Mouse (Mus musculus): Measurements from ENCODE around the gene Nfkbie. TPM values are rescaled to one million over a fixed set of nuclear protein-coding genes. Genes with fewer than 3 reads are reported as not detected.

Gene Nfkbie
- polyA plus RNA-seq, 1 experiment from 2014 or later = 2.7 TPM

DNA sequence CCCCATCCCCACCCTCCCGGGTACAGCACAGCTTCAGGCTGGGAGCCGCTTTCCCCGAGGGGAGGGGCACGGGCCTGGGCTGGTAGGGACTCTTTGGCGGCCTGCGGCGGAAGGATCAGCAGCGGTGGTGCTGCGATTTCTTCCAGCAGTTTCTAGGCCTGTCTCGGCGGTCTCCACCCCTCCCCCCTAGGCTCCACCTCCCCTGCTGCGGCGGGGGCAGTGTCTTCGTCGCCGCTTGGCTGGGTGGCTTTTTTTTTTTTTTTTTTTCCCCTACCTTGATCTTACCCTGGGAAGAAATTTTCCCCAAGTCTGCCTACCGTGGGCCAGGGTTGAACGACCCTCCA lies 18.2 kb downstream of the Nfkbie start:
- H3K4me2 ChIP-seq = peak overlapping the region; percentile 87
- no peaks in the 10 kb centered on the region for H3K9me3 ChIP-seq
- peaks cover 34% of the 10 kb centered on the region for H3K36me3 ChIP-seq
- H3K27ac ChIP-seq (replicated peaks) = peak overlapping the region; percentile 99
- 1% methylated on average over 18 of the region's 18 CpGs for WGBS
- peak; percentile 54 for ATAC-seq (ENCODE audit: extremely low read depth, insufficient number of reproducible peaks, low FRiP score, low TSS enrichment)
- H3K4me1 ChIP-seq = peaks cover 60% of the 10 kb centered on the region
- peak overlapping the region; percentile 100 for H3K4me3 ChIP-seq
- H3K27me3 ChIP-seq (replicated peaks) = no peaks in the 10 kb centered on the region
- H3K9ac ChIP-seq = peak overlapping the region; percentile 100

- H3K27me3 ChIP-seq (replicated peaks) = no peaks in the 10 kb centered on the region
- H3K4me1 ChIP-seq = peaks cover 55% of the 10 kb centered on the region
- 3% methylated on average over 15 of the region's 17 CpGs for WGBS
- ATAC-seq (ENCODE audit: extremely low read depth, insufficient number of reproducible peaks, low FRiP score, low TSS enrichment) = 0 out of 2 replicates have a peak, but pooled peaks have one; percentile 2
- peak overlapping the region; percentile 100 for H3K4me3 ChIP-seq
- H3K4me2 ChIP-seq = peak overlapping the region; percentile 87
- no peaks in the 10 kb centered on the region for H3K9me3 ChIP-seq
- H3K27ac ChIP-seq (replicated peaks) = peak overlapping the region; percentile 99
- peaks cover 29% of the 10 kb centered on the region for H3K36me3 ChIP-seq
- H3K9ac ChIP-seq = peak overlapping the region; percentile 100
These were observed 18.7 kb downstream of the Nfkbie start for GRCm38 (mm10) chr17:45574129-45574761.

DNA sequence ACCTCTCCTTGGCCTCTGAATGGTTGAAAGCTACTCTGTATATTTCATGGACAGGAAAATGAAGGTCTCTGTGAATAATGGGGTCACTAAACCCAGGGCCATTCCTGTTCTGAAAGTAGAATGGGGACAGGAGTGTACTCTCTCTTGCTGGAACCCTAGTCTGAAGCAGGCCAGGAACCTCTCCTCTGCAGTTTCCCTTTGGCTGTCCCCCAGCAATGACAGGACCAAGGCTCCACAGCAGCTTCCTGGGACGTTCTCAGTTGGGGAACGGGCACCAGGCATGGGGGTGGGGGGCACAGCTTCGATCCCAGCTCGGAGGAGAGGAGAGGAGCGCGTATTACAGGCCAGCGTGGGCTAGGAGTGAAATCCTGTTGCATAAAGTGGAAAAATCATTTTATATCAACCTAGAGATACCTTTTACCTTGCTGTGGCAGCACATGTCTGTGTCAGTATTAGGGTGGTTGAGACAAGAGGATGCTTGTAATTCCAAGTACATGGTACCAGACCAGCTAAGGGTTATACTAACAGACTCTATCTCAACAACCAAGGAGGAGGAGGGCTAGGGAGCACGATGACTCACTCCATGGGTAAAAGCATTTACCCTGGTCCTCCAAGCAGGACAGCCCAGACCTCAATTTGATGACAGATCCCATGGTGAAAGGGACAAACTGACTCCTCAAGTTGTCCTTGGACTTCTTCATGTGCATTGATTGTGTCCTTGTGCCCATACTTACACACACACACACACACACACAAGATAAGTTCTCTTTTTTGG lies 19.8 kb downstream of the Nfkbie start:
- ATAC-seq (ENCODE audit: extremely low read depth, insufficient number of reproducible peaks, low FRiP score, low TSS enrichment) = no peak
- peaks cover 19% of the 10 kb centered on the region for H3K36me3 ChIP-seq
- H3K4me1 ChIP-seq = peaks cover 45% of the 10 kb centered on the region
- no peaks in the 10 kb centered on the region for H3K9me3 ChIP-seq
- 86% methylated on average over 8 of the region's 8 CpGs for WGBS
- H3K4me2 ChIP-seq = peak overlapping the region; percentile 87
- peak overlapping the region; percentile 99 for H3K27ac ChIP-seq (replicated peaks)
- H3K9ac ChIP-seq = peak overlapping the region; percentile 100
- H3K27me3 ChIP-seq (replicated peaks) = no peaks in the 10 kb centered on the region
- H3K4me3 ChIP-seq = peak overlapping the region; percentile 100

DNA sequence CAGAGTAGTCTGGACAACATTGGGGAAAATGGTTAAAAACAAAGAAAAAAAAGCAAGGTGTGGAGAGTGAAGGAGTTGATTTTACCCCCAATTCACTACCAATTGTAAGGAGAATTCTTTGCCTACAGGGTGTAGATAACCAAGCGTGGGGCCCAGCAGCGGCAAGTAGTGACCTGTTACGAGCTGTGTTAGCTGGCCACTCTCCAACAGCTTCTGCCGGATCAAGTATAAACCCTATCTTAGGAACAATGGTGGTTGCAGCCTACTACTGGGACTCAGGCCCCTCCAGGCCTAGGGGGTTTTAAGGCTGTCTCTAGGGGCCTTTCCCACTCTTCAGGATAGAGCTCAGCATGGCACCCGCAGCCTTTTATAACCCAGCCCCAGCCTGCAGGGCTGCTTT lies 22.7 kb downstream of the Nfkbie start:
- Histone ChIP-seq H3K4me2 (0 out of 2 replicates have a peak overlapping the region, but pooled peaks have one; percentile 10), H3K36me3 (no peaks in the 10 kb centered on the region), H3K27me3 (replicated peaks) (no peaks in the 10 kb centered on the region), H3K4me1 (peaks cover 43% of the 10 kb centered on the region), H3K9me3 (no peaks in the 10 kb centered on the region), H3K27ac (replicated peaks) (peak overlapping the region; percentile 87), H3K9ac (peak overlapping the region; percentile 38), H3K4me3 (no peak overlapping the region)
- ATAC-seq (ENCODE audit: extremely low read depth, insufficient number of reproducible peaks, low FRiP score, low TSS enrichment) = no peak
- 17% methylated on average over 5 of the region's 5 CpGs for WGBS

- 70% methylated on average over 7 of the region's 7 CpGs for WGBS
These were observed 23.3 kb downstream of the Nfkbie start for GRCm38 (mm10) chr17:45578843-45579242.

DNA sequence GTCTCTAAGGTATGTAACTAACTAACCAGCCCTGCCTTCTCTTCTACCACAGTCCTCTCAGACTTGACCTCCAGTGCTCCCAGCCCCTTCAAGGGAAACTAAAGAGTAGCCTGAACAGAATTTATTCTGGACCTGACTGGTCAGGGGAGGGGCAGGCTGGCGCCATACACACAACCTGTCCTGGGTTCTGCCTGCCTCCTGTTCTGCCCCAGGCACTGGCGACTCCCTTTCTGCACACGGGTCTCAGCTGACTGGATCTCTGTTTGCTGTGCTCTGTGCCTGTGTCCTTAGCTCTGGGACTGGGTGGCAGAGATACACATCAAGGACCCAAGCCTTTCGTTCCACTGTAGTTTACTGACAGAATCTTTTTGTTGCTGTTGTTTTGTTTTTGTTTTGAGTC lies 24.1 kb downstream of the Nfkbie start:
- H3K9ac ChIP-seq = no peak overlapping the region
- WGBS = 84% methylated on average over 4 of the region's 4 CpGs
- no peaks in the 10 kb centered on the region for H3K27me3 ChIP-seq (replicated peaks)
- H3K27ac ChIP-seq (replicated peaks) = no peak overlapping the region
- H3K4me1 ChIP-seq = peaks cover 52% of the 10 kb centered on the region
- no peak overlapping the region for H3K4me2 ChIP-seq
- no peak for ATAC-seq (ENCODE audit: extremely low read depth, insufficient number of reproducible peaks, low FRiP score, low TSS enrichment)
- H3K4me3 ChIP-seq = no peak overlapping the region
- no peaks in the 10 kb centered on the region for H3K9me3 ChIP-seq
- H3K36me3 ChIP-seq = no peaks in the 10 kb centered on the region

More at GRCm38 (mm10) chr17:45578843-45579242, 23.3 kb downstream of the Nfkbie start:
- ATAC-seq (ENCODE audit: extremely low read depth, insufficient number of reproducible peaks, low FRiP score, low TSS enrichment) = no peak
- Histone ChIP-seq H3K27ac (replicated peaks) (peak overlapping the region; percentile 87), H3K4me2 (no peak overlapping the region), H3K36me3 (no peaks in the 10 kb centered on the region), H3K9ac (peak overlapping the region; percentile 38; the same call in 1 of the 2 replicates), H3K4me1 (peaks cover 49% of the 10 kb centered on the region), H3K27me3 (replicated peaks) (no peaks in the 10 kb centered on the region), H3K9me3 (no peaks in the 10 kb centered on the region), H3K4me3 (no peak overlapping the region)

DNA sequence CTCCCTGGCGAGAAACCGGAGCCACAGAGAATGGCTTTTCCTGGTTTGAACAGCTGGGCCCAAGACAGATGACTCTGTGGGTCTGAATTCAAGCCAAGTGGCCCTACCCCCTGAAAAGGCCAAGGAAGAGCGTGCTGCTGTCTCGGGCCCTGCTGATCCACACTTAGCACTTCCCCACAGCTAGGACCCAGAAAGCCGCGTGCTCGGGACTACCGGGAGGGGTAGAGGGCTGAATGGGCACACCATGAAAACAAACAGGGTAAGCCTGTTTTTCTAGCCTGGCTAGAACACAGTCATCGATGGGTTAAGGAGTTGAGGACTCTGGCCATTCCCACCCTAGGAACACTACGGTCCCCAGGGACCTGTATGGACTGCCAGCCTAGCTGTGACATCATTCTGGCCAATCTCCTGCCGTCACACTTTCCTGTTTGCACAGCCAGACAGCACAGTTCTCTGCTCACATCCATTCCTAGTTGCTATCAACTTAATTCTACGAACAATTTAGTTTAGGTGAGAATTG lies 25.5 kb downstream of the Nfkbie start:
- H3K27ac ChIP-seq (replicated peaks) = peak overlapping the region; percentile 59
- 32% methylated on average over 12 of the region's 12 CpGs for WGBS
- 0 out of 2 replicates have a peak overlapping the region, but pooled peaks have one; percentile 4 for H3K4me2 ChIP-seq
- no peak for ATAC-seq (ENCODE audit: extremely low read depth, insufficient number of reproducible peaks, low FRiP score, low TSS enrichment)
- H3K27me3 ChIP-seq (replicated peaks) = no peaks in the 10 kb centered on the region
- no peak overlapping the region for H3K4me3 ChIP-seq
- no peaks in the 10 kb centered on the region for H3K9me3 ChIP-seq
- H3K4me1 ChIP-seq = peaks cover 56% of the 10 kb centered on the region
- H3K36me3 ChIP-seq = peaks cover under 1% of the 10 kb centered on the region; the same call in 1 of the 2 replicates
- H3K9ac ChIP-seq = peak overlapping the region; percentile 33; the same call in 1 of the 2 replicates

GRCm38 (mm10) chr17:45581567-45581983 lies 26.1 kb downstream of the Nfkbie start:
- WGBS = 12% methylated on average over 2 of the region's 2 CpGs
- Histone ChIP-seq H3K4me3 (no peak overlapping the region), H3K9me3 (peaks cover 3% of the 10 kb centered on the region; the same call in 1 of the 2 replicates), H3K9ac (no peak overlapping the region), H3K4me2 (no peak overlapping the region), H3K27me3 (replicated peaks) (no peaks in the 10 kb centered on the region), H3K36me3 (peaks cover 6% of the 10 kb centered on the region), H3K4me1 (peaks cover 59% of the 10 kb centered on the region), H3K27ac (replicated peaks) (peak overlapping the region; percentile 59)
- ATAC-seq (ENCODE audit: extremely low read depth, insufficient number of reproducible peaks, low FRiP score, low TSS enrichment) = no peak

DNA sequence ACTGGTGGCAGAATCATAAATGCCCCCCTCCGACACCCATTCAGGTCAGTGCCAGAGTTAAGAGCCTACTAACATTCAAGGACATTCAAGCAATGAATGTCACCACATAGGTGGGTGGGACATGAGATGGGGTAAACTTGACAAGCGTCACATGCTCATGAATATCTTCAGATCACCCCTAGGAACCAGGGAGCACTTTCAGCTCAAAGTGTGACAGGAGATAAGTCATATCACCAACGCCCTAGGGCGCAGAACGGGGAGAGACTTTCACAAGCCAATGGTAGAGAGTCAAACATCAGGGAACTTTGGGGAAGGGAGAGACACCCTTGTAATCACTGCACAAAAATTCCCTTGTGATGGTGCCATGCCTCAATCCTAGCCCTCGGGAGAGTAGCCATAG lies 26.7 kb downstream of the Nfkbie start:
- Histone ChIP-seq H3K9me3 (peaks cover 7% of the 10 kb centered on the region; the same call in 1 of the 2 replicates), H3K27ac (replicated peaks) (peak overlapping the region; percentile 59; the same call in 1 of the 2 replicates), H3K27me3 (replicated peaks) (no peaks in the 10 kb centered on the region), H3K9ac (no peak overlapping the region), H3K4me2 (no peak overlapping the region), H3K4me3 (no peak overlapping the region), H3K36me3 (peaks cover 12% of the 10 kb centered on the region), H3K4me1 (peaks cover 59% of the 10 kb centered on the region)
- ATAC-seq (ENCODE audit: extremely low read depth, insufficient number of reproducible peaks, low FRiP score, low TSS enrichment) = no peak
- 68% methylated on average over 6 of the region's 6 CpGs for WGBS

- 0 out of 2 replicates have a peak overlapping the region, but pooled peaks have one; percentile 95 for H3K27ac ChIP-seq (replicated peaks)
- 62% methylated on average over 6 of the region's 6 CpGs for WGBS
- peaks cover 56% of the 10 kb centered on the region for H3K4me1 ChIP-seq
These were observed 27.3 kb downstream of the Nfkbie start for GRCm38 (mm10) chr17:45582715-45583355.

More at GRCm38 (mm10) chr17:45582715-45583355, 27.3 kb downstream of the Nfkbie start:
- Histone ChIP-seq H3K9ac (no peak overlapping the region), H3K4me2 (no peak overlapping the region), H3K27me3 (replicated peaks) (no peaks in the 10 kb centered on the region), H3K9me3 (peaks cover 7% of the 10 kb centered on the region; the same call in 1 of the 2 replicates), H3K36me3 (peaks cover 19% of the 10 kb centered on the region), H3K4me3 (no peak overlapping the region)
- no peak for ATAC-seq (ENCODE audit: extremely low read depth, insufficient number of reproducible peaks, low FRiP score, low TSS enrichment)

Measured in heart, embryonic 13.5 days (tissue).